Mouse (Mus musculus) heart, embryonic 13.5 days (tissue): ENCODE measurements at regions not wholly inside any gene's neighbourhood (a gene's known extent, or its start where the extent isn't known, plus 50 kb on each side); places are given as distances from the start of the nearest gene placed in this dataset.

Experiments used
- ATAC-seq: fragments of 200-750 bp; cut with Nextera tagmentation; 2 replicates; pipeline ENCODE4 v1.8.0; 2017; ENCODE audit warnings: moderate TSS enrichment; ENCODE audit not compliant: insufficient number of reproducible peaks, low FRiP score, low TSS enrichment; ENCODE audit errors: extremely low read depth
- H3K27ac ChIP-seq: fragments of 300-500 bp; sonication (generic); replicated peaks from 2 replicates; pipeline ENCODE4 v1.5.1; 2015; ENCODE audit warnings: moderate library complexity, mild to moderate bottlenecking, inconsistent platforms
- H3K27me3 ChIP-seq: fragments of 300-500 bp; sonication (generic); replicated peaks from 2 replicates; pipeline ENCODE4 v1.6.1; 2015; ENCODE audit warnings: mild to moderate bottlenecking, inconsistent platforms
- H3K36me3 ChIP-seq: fragments of 300-500 bp; sonication (generic); 2 replicates; pipeline ENCODE4 v1.6.1; 2015; ENCODE audit warnings: mild to moderate bottlenecking, inconsistent platforms
- H3K4me1 ChIP-seq: fragments of 300-500 bp; sonication (generic); 2 replicates; pipeline ENCODE4 v1.6.1; 2015; ENCODE audit warnings: inconsistent platforms
- H3K4me2 ChIP-seq: fragments of 300-500 bp; sonication (generic); 2 replicates; pipeline ENCODE4 v1.6.1; 2015; ENCODE audit warnings: inconsistent platforms, mild to moderate bottlenecking, moderate library complexity
- H3K4me3 ChIP-seq: fragments of 300-500 bp; sonication (generic); 2 replicates; pipeline ENCODE4 v1.5.1; 2015; ENCODE audit warnings: moderate library complexity, mild to moderate bottlenecking, inconsistent platforms
- H3K9ac ChIP-seq: fragments of 300-500 bp; sonication (generic); 2 replicates; pipeline ENCODE4 v1.6.1; 2015; ENCODE audit warnings: inconsistent platforms, mild to moderate bottlenecking, moderate library complexity
- H3K9me3 ChIP-seq: fragments of 300-500 bp; sonication (generic); 2 replicates; pipeline ENCODE4 v1.6.1; 2016; ENCODE audit warnings: inconsistent platforms
- WGBS: fragments of 180-500 bp; shearing (Covaris S2); methylation state at CpG from one replicate; pipeline ENCODE4 v1.1.7; 2015; ENCODE audit warnings: mixed read lengths; 5-methylcytosine and 5-hydroxymethylcytosine counted together

- H3K9ac ChIP-seq, result no peak overlapping the region
- no peak overlapping the region for H3K4me3 ChIP-seq
- no peak overlapping the region for H3K27ac ChIP-seq
- no peaks in the 10 kb centered on the region for H3K36me3 ChIP-seq
- no peaks in the 10 kb centered on the region for H3K4me1 ChIP-seq
- no peak overlapping the region for H3K4me2 ChIP-seq
- 68% methylated on average over 4 of the region's 4 CpGs for WGBS
- no peak for ATAC-seq
- no peaks in the 10 kb centered on the region for H3K9me3 ChIP-seq
- H3K27me3 ChIP-seq, result no peaks in the 10 kb centered on the region
Observed at GRCm38 (mm10) chr3:83601506-83601905, 164.6 kb upstream of the Sfrp2 start.

GRCm38 (mm10) chr3:83609095-83609770 lies 156.9 kb upstream of the Sfrp2 start:
- no peaks in the 10 kb centered on the region for H3K4me1 ChIP-seq
- no peak overlapping the region for H3K9ac ChIP-seq
- H3K4me3 ChIP-seq, result no peak overlapping the region
- WGBS, result 66% methylated on average over 8 of the region's 8 CpGs
- no peak for ATAC-seq
- H3K27me3 ChIP-seq, result no peaks in the 10 kb centered on the region
- no peaks in the 10 kb centered on the region for H3K36me3 ChIP-seq
- H3K9me3 ChIP-seq, result no peaks in the 10 kb centered on the region
- H3K27ac ChIP-seq, result peak overlapping the region; percentile 67
- no peak overlapping the region for H3K4me2 ChIP-seq

DNA sequence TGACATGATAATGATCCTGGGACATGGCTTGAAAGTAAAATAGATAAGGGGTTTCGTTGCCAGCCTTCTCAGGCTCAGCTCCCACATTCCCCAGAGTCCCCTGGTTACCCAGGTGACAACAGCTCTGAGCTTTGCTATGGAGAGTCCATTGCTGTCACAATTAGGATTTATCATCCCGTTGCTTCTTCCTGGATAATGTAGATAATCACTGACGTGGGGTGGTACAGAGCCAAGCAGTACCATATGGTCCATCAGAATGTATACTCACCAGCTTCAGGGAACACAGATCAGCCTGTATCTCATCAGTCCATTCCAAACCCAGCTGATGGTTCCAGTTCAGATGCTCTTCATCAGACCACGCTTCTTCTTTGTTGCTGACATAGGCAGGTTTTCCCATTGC lies 145.7 kb upstream of the Sfrp2 start:
- no peak overlapping the region for H3K9ac ChIP-seq
- no peak overlapping the region for H3K4me3 ChIP-seq
- H3K27ac ChIP-seq, result no peak overlapping the region
- no peaks in the 10 kb centered on the region for H3K4me1 ChIP-seq
- H3K27me3 ChIP-seq, result no peaks in the 10 kb centered on the region
- no peak for ATAC-seq
- H3K36me3 ChIP-seq, result no peaks in the 10 kb centered on the region
- H3K9me3 ChIP-seq, result no peaks in the 10 kb centered on the region
- WGBS, result 59% methylated on average over 4 of the region's 4 CpGs
- no peak overlapping the region for H3K4me2 ChIP-seq

DNA sequence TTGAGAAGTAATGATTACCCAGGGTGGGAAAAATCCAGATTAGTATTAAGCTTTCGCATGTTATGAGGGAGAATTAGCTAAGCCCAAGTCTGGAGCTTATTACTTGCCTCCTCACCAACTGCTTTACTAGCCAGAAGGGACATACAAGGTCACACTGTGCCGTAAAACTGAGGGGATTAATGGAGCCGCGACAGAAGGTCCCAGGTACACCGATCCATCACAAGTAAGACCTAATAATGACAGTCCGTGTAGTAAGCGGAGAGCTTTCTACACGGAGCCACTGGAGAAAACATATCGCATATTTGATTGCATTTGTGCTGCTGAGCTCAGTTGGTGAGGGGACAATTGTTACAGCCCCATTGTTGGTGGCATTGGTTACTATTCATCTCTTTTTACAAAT lies 133.1 kb upstream of the Sfrp2 start:
- 82% methylated on average over 9 of the region's 9 CpGs for WGBS
- Histone ChIP-seq H3K36me3 (no peaks in the 10 kb centered on the region), H3K4me1 (no peaks in the 10 kb centered on the region), H3K4me2 (no peak overlapping the region), H3K27me3 (no peaks in the 10 kb centered on the region), H3K9ac (no peak overlapping the region), H3K9me3 (no peaks in the 10 kb centered on the region), H3K27ac (no peak overlapping the region), H3K4me3 (no peak overlapping the region)
- no peak for ATAC-seq

GRCm38 (mm10) chr3:83640433-83640832 lies 125.7 kb upstream of the Sfrp2 start:
- Histone ChIP-seq H3K27ac (no peak overlapping the region), H3K4me3 (no peak overlapping the region), H3K27me3 (no peaks in the 10 kb centered on the region), H3K4me2 (no peak overlapping the region), H3K9me3 (no peaks in the 10 kb centered on the region), H3K4me1 (no peaks in the 10 kb centered on the region), H3K36me3 (no peaks in the 10 kb centered on the region), H3K9ac (no peak overlapping the region)
- 71% methylated on average over 4 of the region's 4 CpGs for WGBS
- no peak for ATAC-seq

GRCm38 (mm10) chr3:83663716-83664115 lies 102.4 kb upstream of the Sfrp2 start:
- no peak overlapping the region for H3K4me2 ChIP-seq
- no peaks in the 10 kb centered on the region for H3K9me3 ChIP-seq
- no peak overlapping the region for H3K9ac ChIP-seq
- 81% methylated on average over 1 of the region's 1 CpGs for WGBS
- no peaks in the 10 kb centered on the region for H3K36me3 ChIP-seq
- H3K27ac ChIP-seq, result no peak overlapping the region
- no peaks in the 10 kb centered on the region for H3K27me3 ChIP-seq
- no peaks in the 10 kb centered on the region for H3K4me1 ChIP-seq
- no peak overlapping the region for H3K4me3 ChIP-seq
- no peak for ATAC-seq

GRCm38 (mm10) chr3:83676147-83676546 lies 90.0 kb upstream of the Sfrp2 start:
- Histone ChIP-seq H3K9me3 (no peaks in the 10 kb centered on the region), H3K4me3 (no peak overlapping the region), H3K27ac (no peak overlapping the region), H3K36me3 (no peaks in the 10 kb centered on the region), H3K4me1 (no peaks in the 10 kb centered on the region), H3K4me2 (no peak overlapping the region), H3K9ac (no peak overlapping the region), H3K27me3 (no peaks in the 10 kb centered on the region)
- ATAC-seq, result no peak
- 73% methylated on average over 5 of the region's 5 CpGs for WGBS

DNA sequence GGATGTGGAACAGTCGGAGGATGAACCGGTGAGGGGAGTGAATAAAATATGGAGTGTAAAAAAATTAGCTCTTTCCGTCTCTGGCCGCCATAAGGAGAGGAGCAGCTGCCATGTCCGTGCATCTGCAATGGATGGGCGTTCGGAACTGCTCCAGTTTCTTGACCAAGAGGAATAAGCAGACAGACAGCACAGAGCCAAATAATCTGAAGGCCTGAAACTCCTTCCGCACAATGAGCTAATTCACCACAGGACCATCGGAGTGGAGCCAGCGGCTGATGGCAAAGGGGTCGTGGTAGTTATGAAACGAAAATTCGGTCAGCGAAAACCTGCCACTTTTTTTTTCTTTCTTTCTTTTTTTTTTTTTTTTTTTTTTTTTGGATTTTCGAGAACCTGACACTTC lies 79.5 kb upstream of the Sfrp2 start:
- no peak overlapping the region for H3K4me2 ChIP-seq
- no peaks in the 10 kb centered on the region for H3K27me3 ChIP-seq
- H3K27ac ChIP-seq, result no peak overlapping the region
- ATAC-seq, result no peak
- no peak overlapping the region for H3K4me3 ChIP-seq
- H3K9ac ChIP-seq, result no peak overlapping the region
- no peaks in the 10 kb centered on the region for H3K36me3 ChIP-seq
- peaks cover 3% of the 10 kb centered on the region; the same call in 1 of the 2 replicates for H3K4me1 ChIP-seq
- WGBS, result 88% methylated on average over 15 of the region's 15 CpGs
- H3K9me3 ChIP-seq, result no peaks in the 10 kb centered on the region

DNA sequence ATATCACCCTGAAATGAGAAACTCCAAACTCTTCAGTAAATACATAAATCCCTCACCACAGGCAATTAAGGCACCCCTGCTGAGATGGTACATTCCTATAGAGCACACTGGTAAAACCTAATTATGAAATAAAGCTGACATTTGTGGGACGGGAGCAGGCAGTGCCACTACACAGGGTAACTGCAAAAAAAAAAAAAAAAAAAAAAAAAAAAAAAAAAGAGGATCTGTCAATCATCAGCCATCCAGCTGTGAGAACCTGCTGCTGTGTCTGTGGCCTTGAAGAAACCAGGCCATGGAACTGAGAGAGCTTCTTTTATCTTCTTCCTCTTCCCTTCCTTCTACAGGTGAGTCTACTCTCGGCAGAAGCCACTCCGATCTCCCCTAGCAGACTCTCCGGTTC lies 78.6 kb upstream of the Sfrp2 start:
- no peak for ATAC-seq
- no peaks in the 10 kb centered on the region for H3K36me3 ChIP-seq
- H3K9ac ChIP-seq, result no peak overlapping the region
- 84% methylated on average over 4 of the region's 4 CpGs for WGBS
- H3K4me3 ChIP-seq, result no peak overlapping the region
- H3K4me2 ChIP-seq, result no peak overlapping the region
- no peaks in the 10 kb centered on the region for H3K9me3 ChIP-seq
- H3K27me3 ChIP-seq, result no peaks in the 10 kb centered on the region
- no peak overlapping the region for H3K27ac ChIP-seq
- H3K4me1 ChIP-seq, result peaks cover 3% of the 10 kb centered on the region; the same call in 1 of the 2 replicates

GRCm38 (mm10) chr3:83689068-83689976 lies 76.8 kb upstream of the Sfrp2 start:
- no peak for ATAC-seq
- WGBS, result 54% methylated on average over 12 of the region's 12 CpGs
- no peak overlapping the region for H3K4me3 ChIP-seq
- no peak overlapping the region for H3K9ac ChIP-seq
- H3K9me3 ChIP-seq, result no peaks in the 10 kb centered on the region
- H3K36me3 ChIP-seq, result no peaks in the 10 kb centered on the region
- no peaks in the 10 kb centered on the region for H3K27me3 ChIP-seq
- H3K4me1 ChIP-seq, result peaks cover 3% of the 10 kb centered on the region; the same call in 1 of the 2 replicates
- H3K4me2 ChIP-seq, result no peak overlapping the region
- no peak overlapping the region for H3K27ac ChIP-seq

DNA sequence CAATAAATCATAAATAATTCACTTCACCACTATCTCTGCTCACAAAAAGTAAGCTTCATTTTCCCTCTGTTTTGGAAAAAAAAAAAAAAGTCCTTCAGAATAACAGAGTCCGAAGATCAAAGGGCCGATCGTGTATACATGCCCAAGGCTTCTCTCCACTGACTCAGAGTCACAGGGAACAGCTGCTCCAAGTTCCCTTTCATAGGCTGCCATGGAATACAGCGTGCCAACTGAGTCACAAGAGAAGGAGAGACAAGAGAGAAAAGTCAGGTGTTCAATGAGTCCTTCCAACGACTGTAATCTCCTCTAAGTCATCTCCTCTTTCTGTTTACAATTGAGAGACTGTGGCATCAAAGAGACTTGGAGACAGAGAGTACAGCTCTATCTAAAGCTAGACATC lies 71.6 kb upstream of the Sfrp2 start:
- H3K27ac ChIP-seq, result no peak overlapping the region
- no peaks in the 10 kb centered on the region for H3K9me3 ChIP-seq
- no peaks in the 10 kb centered on the region for H3K4me1 ChIP-seq
- H3K4me3 ChIP-seq, result no peak overlapping the region
- ATAC-seq, result no peak
- H3K27me3 ChIP-seq, result no peaks in the 10 kb centered on the region
- no peak overlapping the region for H3K9ac ChIP-seq
- 65% methylated on average over 5 of the region's 5 CpGs for WGBS
- no peaks in the 10 kb centered on the region for H3K36me3 ChIP-seq
- H3K4me2 ChIP-seq, result no peak overlapping the region

- 88% methylated on average over 3 of the region's 3 CpGs for WGBS
- H3K4me2 ChIP-seq, result no peak overlapping the region
Observed at GRCm38 (mm10) chr3:83699751-83700150, 66.4 kb upstream of the Sfrp2 start.

More at GRCm38 (mm10) chr3:83699751-83700150, 66.4 kb upstream of the Sfrp2 start:
- Histone ChIP-seq H3K27me3 (no peaks in the 10 kb centered on the region), H3K4me1 (no peaks in the 10 kb centered on the region), H3K9me3 (no peaks in the 10 kb centered on the region), H3K4me3 (no peak overlapping the region), H3K36me3 (no peaks in the 10 kb centered on the region), H3K9ac (no peak overlapping the region), H3K27ac (no peak overlapping the region)
- no peak for ATAC-seq
